Comparison of ENCODE assay signal across 15 mouse cellular contexts in the genomic region with DNA sequence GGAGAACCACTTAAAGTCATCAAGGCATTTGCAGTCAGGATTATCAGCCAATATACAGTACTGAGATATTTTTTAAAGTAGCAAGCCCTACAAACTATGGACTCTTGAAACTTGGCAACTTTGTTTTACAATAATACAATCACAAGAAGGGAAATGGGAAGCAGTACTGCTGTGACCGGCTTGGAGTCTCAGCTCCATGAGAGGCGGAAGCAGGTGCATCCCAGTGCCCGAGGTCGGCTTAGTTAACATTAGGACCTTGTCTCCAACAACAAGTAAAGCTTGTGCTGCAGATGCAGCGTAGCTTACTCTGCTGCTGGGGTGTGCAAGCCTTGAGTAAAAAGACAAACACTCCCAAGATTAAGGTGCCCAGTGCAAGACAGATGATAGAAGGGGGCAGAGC.
"Had no signal": no experiment of that assay in that cellular context is flagged by ENCODE, and none has a peak within 500 bp of the region (broad histone marks: within the 10 kb centered on the region; RNA-seq: fewer than 3 reads in every experiment).

No protein-coding gene starts in this region.

- H3K4me1 ChIP-seq: neural tube, embryonic 15.5 days; stomach, embryonic 15.5 days had no signal

- H3K4me3 ChIP-seq: neural tube, embryonic 15.5 days; stomach, embryonic 15.5 days had no signal

- H3K36me3 ChIP-seq: neural tube, embryonic 15.5 days; stomach, embryonic 15.5 days had no signal

- H3K27me3 ChIP-seq: neural tube, embryonic 15.5 days; stomach, embryonic 15.5 days had no signal

- H3K4me2 ChIP-seq: neural tube, embryonic 15.5 days; stomach, embryonic 15.5 days had no signal

- H3K9ac ChIP-seq: neural tube, embryonic 15.5 days; stomach, embryonic 15.5 days had no signal

- H3K9me3 ChIP-seq: neural tube, embryonic 15.5 days; stomach, embryonic 15.5 days had no signal

- H3K27ac ChIP-seq: neural tube, embryonic 15.5 days; stomach, embryonic 15.5 days; stomach, postnatal 0 days had no signal

- DNase-seq: retina, postnatal 1 day; right cerebral cortex, adult 18-20 months; right cerebral cortex, postnatal 14 days; right cerebral cortex, postnatal 25 days; right cerebral cortex, postnatal 4 days; spleen, adult 18-20 months; thymus, adult 18-20 months; thymus, adult 2 months; thymus, postnatal 14 days; thymus, postnatal 25 days; thymus, postnatal 36 days; thymus, postnatal 4 days had no signal
